Mouse (Mus musculus) hindbrain, embryonic 13.5 days (tissue): ENCODE results near the gene Oxld1. TPM values are rescaled to one million over a fixed set of nuclear protein-coding genes. Genes with fewer than 3 reads are reported as not detected.
"Not testable (repeated sequence)": the region's sequence is repeated elsewhere in the genome, so short reads cannot be mapped to it uniquely, and the experiment has no call there.

ENCODE experiments used
- ATAC-seq: fragments of 200-750 bp; cut with Nextera tagmentation; 2 replicates; pipeline ENCODE4 v1.8.0; 2017; ENCODE audit warnings: moderate TSS enrichment; ENCODE audit not compliant: low FRiP score
- H3K27ac ChIP-seq: fragments of 300-500 bp; sonication (generic); 2 replicates; pipeline ENCODE4 v1.5.1; 2015; ENCODE audit warnings: inconsistent platforms, mild to moderate bottlenecking, moderate library complexity
- H3K27me3 ChIP-seq: fragments of 300-500 bp; sonication (generic); 2 replicates; pipeline ENCODE4 v1.6.1; 2015; ENCODE audit warnings: mild to moderate bottlenecking, inconsistent platforms
- H3K36me3 ChIP-seq: fragments of 300-500 bp; sonication (generic); 2 replicates; pipeline ENCODE4 v1.6.1; 2015; ENCODE audit warnings: mild to moderate bottlenecking, inconsistent platforms
- H3K4me1 ChIP-seq: fragments of 300-500 bp; sonication (generic); replicated peaks from 2 replicates; pipeline ENCODE4 v1.6.1; 2015; ENCODE audit warnings: inconsistent platforms
- H3K4me2 ChIP-seq: fragments of 300-500 bp; sonication (generic); 2 replicates; pipeline ENCODE4 v1.6.1; 2015; ENCODE audit warnings: inconsistent platforms, mild to moderate bottlenecking, moderate library complexity
- H3K4me3 ChIP-seq: fragments of 300-500 bp; sonication (generic); 2 replicates; pipeline ENCODE4 v1.5.1; 2015; ENCODE audit warnings: mild to moderate bottlenecking, inconsistent platforms
- H3K9ac ChIP-seq: fragments of 300-500 bp; sonication (generic); 2 replicates; pipeline ENCODE4 v1.6.1; 2015; ENCODE audit warnings: mild to moderate bottlenecking, inconsistent platforms
- H3K9me3 ChIP-seq: fragments of 300-500 bp; sonication (generic); 2 replicates; pipeline ENCODE4 v1.6.1; 2016; ENCODE audit warnings: inconsistent platforms
- WGBS: fragments of 180-500 bp; shearing (Covaris S2); methylation state at CpG from one replicate; pipeline ENCODE4 v1.1.7; 2015; 5-methylcytosine and 5-hydroxymethylcytosine counted together
- polyA plus RNA-seq: library from polyadenylated mRNA; unstranded; fragments of >200 nt; fragmentation: Nextera tagmentation; extraction: Ambion mirVana; gene quantifications from 2 replicates; pipeline ENCODE4 v1.2.1, GENCODE M21; 2015

The Oxld1 gene
- polyA plus RNA-seq, 1 experiment from 2014 or later: 10.5 TPM

GRCm38 (mm10) chr11:120444106-120444505 is 13.8 kb downstream of the Oxld1 start:
- Histone ChIP-seq H3K9me3 (no peaks in the 10 kb centered on the region), H3K27ac (no peak overlapping the region), H3K4me1 (no peaks in the 10 kb centered on the region), H3K9ac (no peak overlapping the region), H3K27me3 (no peaks in the 10 kb centered on the region), H3K4me3 (no peak overlapping the region), H3K4me2 (no peak overlapping the region), H3K36me3 (no peaks in the 10 kb centered on the region)
- ATAC-seq: no peak
- 83% methylated on average over 6 of the region's 6 CpGs for WGBS

- Histone ChIP-seq H3K4me2 (no peak overlapping the region), H3K9me3 (no peaks in the 10 kb centered on the region), H3K27ac (no peak overlapping the region), H3K9ac (no peak overlapping the region), H3K4me1 (no peaks in the 10 kb centered on the region), H3K4me3 (no peak overlapping the region), H3K36me3 (no peaks in the 10 kb centered on the region), H3K27me3 (no peaks in the 10 kb centered on the region)
- WGBS: 90% methylated on average over 3 of the region's 3 CpGs
- no peak for ATAC-seq
Observed at GRCm38 (mm10) chr11:120442765-120443280, 15.0 kb downstream of the Oxld1 start.

- no peak for ATAC-seq
- 94% methylated on average over 3 of the region's 3 CpGs for WGBS
- Histone ChIP-seq H3K9ac (no peak within 1 kb of the TSS), H3K4me2 (no peak within 1 kb of the TSS), H3K4me3 (no peak within 1 kb of the TSS), H3K36me3 (no peaks in the 10 kb centered on the region), H3K4me1 (no peaks in the 10 kb centered on the region), H3K27me3 (no peaks in the 10 kb centered on the region), H3K27ac (no peak within 1 kb of the TSS), H3K9me3 (no peaks in the 10 kb centered on the region)
Observed at GRCm38 (mm10) chr11:120442344-120442743, 15.5 kb downstream of the Oxld1 start, which contains the start of gene Tspan10. Tspan10 (plus strand) TSS chr11:120442644.

DNA sequence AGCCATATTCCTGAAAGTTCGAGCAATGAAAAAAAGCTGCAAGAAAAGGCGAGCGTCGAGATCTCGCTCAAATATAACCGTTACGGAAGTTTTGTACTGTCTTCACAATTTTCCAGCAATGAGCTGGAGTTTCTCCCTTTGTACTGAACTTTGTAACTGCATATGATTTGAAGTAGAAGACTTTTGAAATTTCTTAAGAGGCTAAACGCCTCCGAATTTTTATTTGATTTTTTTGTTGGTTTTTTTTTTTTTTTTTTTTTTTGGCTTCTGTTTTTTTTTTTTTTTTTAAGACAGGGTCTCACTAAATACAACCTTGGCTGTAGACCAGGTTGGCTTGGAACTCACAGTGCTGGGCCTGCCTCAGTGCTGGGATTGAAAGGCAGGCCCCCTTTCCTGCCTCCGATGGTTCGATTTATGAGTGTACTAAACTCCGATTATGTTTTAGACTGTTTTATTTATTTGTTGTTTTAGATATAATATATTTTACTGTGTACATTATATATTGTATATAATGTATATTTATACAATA is 19.9 kb downstream of the Oxld1 start:
- H3K4me1 ChIP-seq: peaks cover 14% of the 10 kb centered on the region
- WGBS: 30% methylated on average over 12 of the region's 12 CpGs
- peak overlapping the region; percentile 91 for H3K4me2 ChIP-seq
- H3K36me3 ChIP-seq: peaks cover 19% of the 10 kb centered on the region
- H3K9me3 ChIP-seq: no peaks in the 10 kb centered on the region
- no peaks in the 10 kb centered on the region for H3K27me3 ChIP-seq
- peak overlapping the region; percentile 99 for H3K4me3 ChIP-seq
- peak overlapping the region; percentile 87; the same call in 1 of the 2 replicates for H3K27ac ChIP-seq
- ATAC-seq: no peak
- peak overlapping the region; percentile 99 for H3K9ac ChIP-seq

- peak within 1 kb of the TSS; percentile 91 for H3K4me2 ChIP-seq
- peaks cover 14% of the 10 kb centered on the region for H3K4me1 ChIP-seq
- peak within 1 kb of the TSS; percentile 87 for H3K27ac ChIP-seq
- peaks cover 25% of the 10 kb centered on the region for H3K36me3 ChIP-seq
- H3K9ac ChIP-seq: peak within 1 kb of the TSS; percentile 99
- under 1% methylated on average over 62 of the region's 77 CpGs for WGBS
- H3K9me3 ChIP-seq: no peaks in the 10 kb centered on the region
- no peaks in the 10 kb centered on the region for H3K27me3 ChIP-seq
- H3K4me3 ChIP-seq: peak within 1 kb of the TSS; percentile 99
- ATAC-seq: peak; percentile 88
Observed at GRCm38 (mm10) chr11:120437152-120437856, 20.6 kb downstream of the Oxld1 start, which contains the start of gene Nploc4. Nploc4 (minus strand) TSS chr11:120437708.

DNA sequence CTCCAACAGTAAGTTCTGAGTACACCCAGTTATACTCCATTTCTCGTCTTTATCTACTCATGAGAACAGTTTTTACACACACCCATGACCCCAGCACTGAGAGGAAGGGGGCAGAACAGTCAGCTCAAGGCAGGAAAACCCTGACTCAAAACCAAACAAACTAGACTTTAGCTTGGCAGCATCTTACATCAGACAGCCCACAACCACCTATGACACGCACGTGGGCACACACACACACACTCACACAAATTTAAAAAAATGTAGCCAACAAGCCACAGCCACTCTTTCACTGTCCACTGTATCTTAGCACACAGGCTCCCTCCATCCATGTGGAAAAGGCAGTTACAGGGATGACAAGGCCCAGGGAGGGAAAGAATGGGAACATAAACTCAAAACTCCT is 31.1 kb downstream of the Oxld1 start:
- H3K27ac ChIP-seq: no peak overlapping the region
- no peak overlapping the region for H3K4me3 ChIP-seq
- no peaks in the 10 kb centered on the region for H3K27me3 ChIP-seq
- H3K4me1 ChIP-seq: no peaks in the 10 kb centered on the region
- ATAC-seq: no peak
- H3K36me3 ChIP-seq: peaks cover 76% of the 10 kb centered on the region
- H3K4me2 ChIP-seq: no peak overlapping the region
- H3K9ac ChIP-seq: no peak overlapping the region
- WGBS: 92% methylated on average over 3 of the region's 3 CpGs
- no peaks in the 10 kb centered on the region for H3K9me3 ChIP-seq

GRCm38 (mm10) chr11:120423569-120424295 is 34.1 kb downstream of the Oxld1 start:
- Histone ChIP-seq H3K27ac (0 out of 2 replicates have a peak overlapping the region, but pooled peaks have one; percentile 8), H3K4me2 (no peak overlapping the region), H3K4me3 (no peak overlapping the region), H3K27me3 (no peaks in the 10 kb centered on the region), H3K9ac (no peak overlapping the region), H3K9me3 (no peaks in the 10 kb centered on the region), H3K36me3 (peaks cover 85% of the 10 kb centered on the region), H3K4me1 (no peaks in the 10 kb centered on the region)
- ATAC-seq: no peak
- 76% methylated on average over 9 of the region's 9 CpGs for WGBS

DNA sequence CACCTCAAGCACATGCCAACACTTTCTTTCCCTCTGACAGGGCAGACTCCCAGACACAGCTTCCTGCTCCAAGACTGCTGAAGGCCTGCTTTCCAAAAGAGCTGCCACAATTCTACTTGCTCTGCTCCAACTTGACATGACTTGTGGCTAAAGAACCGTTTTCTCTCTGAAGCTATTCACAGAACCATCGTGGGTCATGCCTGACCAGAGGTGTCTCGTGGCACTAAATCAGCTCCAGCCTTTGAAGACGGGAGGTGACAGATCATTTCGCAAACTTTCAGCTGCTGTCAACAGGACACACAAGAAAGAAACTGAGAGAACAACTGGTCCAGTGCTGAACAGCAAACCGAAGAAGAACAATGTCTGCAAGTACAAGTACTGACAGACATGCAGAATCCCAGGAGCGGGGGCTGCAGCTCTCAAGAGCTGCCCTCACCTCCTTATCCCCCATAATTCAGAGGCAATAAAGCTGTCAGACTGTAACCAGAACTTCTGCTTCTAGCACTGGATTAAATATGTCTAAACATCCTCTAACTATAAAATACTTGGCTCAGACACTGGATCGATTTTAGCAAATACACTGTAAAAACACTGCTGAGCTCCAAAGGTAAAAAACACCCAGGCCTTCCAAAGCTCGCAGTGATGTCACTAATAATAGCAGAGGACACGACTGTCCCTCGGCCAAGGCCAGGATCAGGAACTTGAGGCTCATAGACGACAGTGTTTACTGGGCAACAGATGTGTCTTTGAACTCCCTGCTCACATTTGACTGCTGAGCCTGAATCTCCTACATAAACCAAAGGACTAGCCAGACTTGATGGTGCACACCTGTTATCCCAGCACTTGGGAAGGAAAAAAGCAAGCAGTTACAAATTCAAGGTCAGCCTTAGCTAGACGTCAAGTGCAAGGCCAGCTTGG is 35.0 kb downstream of the Oxld1 start:
- no peak for ATAC-seq
- peaks cover 85% of the 10 kb centered on the region for H3K36me3 ChIP-seq
- no peaks in the 10 kb centered on the region for H3K4me1 ChIP-seq
- H3K27ac ChIP-seq: 0 out of 2 replicates have a peak overlapping the region, but pooled peaks have one; percentile 8
- WGBS: 95% methylated on average over 13 of the region's 13 CpGs
- H3K27me3 ChIP-seq: no peaks in the 10 kb centered on the region
- H3K4me2 ChIP-seq: no peak overlapping the region
- H3K4me3 ChIP-seq: no peak overlapping the region
- H3K9ac ChIP-seq: no peak overlapping the region
- no peaks in the 10 kb centered on the region for H3K9me3 ChIP-seq

- H3K36me3 ChIP-seq: peaks cover 88% of the 10 kb centered on the region
- H3K27ac ChIP-seq: no peak overlapping the region
- no peak for ATAC-seq
- no peak overlapping the region for H3K4me3 ChIP-seq
- H3K4me1 ChIP-seq: no peaks in the 10 kb centered on the region
- WGBS: 81% methylated on average over 1 of the region's 1 CpGs
- H3K9me3 ChIP-seq: no peaks in the 10 kb centered on the region
- H3K27me3 ChIP-seq: no peaks in the 10 kb centered on the region
- H3K9ac ChIP-seq: no peak overlapping the region
- no peak overlapping the region for H3K4me2 ChIP-seq
Observed at GRCm38 (mm10) chr11:120418592-120418991, 39.3 kb downstream of the Oxld1 start.

GRCm38 (mm10) chr11:120417852-120418251 is 40.0 kb downstream of the Oxld1 start:
- Histone ChIP-seq H3K36me3 (peaks cover 89% of the 10 kb centered on the region), H3K9ac (no peak overlapping the region), H3K4me3 (no peak overlapping the region), H3K27me3 (no peaks in the 10 kb centered on the region), H3K4me2 (no peak overlapping the region), H3K4me1 (no peaks in the 10 kb centered on the region), H3K9me3 (no peaks in the 10 kb centered on the region), H3K27ac (no peak overlapping the region)
- ATAC-seq: no peak
- 90% methylated on average over 7 of the region's 7 CpGs for WGBS

- ATAC-seq, H3K4me2 ChIP-seq, H3K9me3 ChIP-seq, H3K9ac ChIP-seq, H3K4me1 ChIP-seq, H3K27ac ChIP-seq, H3K4me3 ChIP-seq, H3K27me3 ChIP-seq: not testable (repeated sequence)
- 97% methylated on average over 7 of the region's 10 CpGs for WGBS
- H3K36me3 ChIP-seq: peaks cover 92% of the 10 kb centered on the region
Observed at GRCm38 (mm10) chr11:120413621-120414020, 44.2 kb downstream of the Oxld1 start.
